Mouse (Mus musculus): ENCODE data around the gene Lysmd3. TPM values are rescaled to one million over a fixed set of nuclear protein-coding genes. Genes with fewer than 3 reads are reported as not detected.
A peak's percentile ranks its signal among the peaks of the same experiment; 100 is the strongest.

The Lysmd3 gene
- total RNA-seq, 4 experiments from 2014 or later, result 8.2 to 14.3 (median 11.2) TPM

DNA sequence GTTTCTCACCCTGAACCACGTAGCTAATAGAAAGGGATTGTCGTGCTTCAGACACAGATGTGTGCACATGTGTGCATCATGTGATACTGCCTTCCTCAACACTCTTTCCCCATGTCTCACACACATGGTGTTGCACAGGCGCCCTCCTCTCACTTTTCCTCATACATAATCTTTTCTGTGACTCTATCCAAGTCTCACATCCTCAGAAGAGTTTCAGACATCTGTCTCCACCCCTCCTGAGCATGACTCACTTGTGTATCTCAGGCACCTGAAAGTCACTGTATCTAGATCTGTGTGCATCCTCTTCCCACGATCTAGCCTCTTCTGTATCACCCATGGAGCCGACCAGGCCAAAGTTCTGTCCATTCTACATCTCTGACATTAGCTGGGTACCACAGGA lies 10.2 kb downstream of the Lysmd3 start:
- no peak for DNase-seq (ENCODE audit: low spot score in 2 of 2)

DNA sequence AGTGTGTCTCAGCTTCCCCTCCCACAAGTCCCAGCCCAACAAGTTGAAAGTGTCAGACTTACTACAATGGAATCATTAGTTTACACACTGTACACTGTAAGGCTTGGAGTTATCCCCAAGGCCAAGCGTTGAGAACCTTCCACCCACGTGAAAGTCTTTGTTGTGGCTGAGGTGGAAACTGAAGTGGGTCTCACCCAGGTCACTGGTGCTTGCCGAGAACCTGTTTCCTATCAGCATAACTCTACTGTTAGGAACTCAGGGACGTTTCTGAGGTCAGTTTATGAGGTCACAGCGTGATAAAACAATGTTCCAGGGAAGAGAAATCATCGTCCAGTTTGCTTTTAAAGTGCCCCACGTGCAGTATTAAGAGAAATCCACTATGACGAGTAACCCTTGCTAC lies 17.9 kb downstream of the Lysmd3 start:
- DNase-seq (ENCODE audit: low spot score in 2 of 2), result no peak

DNA sequence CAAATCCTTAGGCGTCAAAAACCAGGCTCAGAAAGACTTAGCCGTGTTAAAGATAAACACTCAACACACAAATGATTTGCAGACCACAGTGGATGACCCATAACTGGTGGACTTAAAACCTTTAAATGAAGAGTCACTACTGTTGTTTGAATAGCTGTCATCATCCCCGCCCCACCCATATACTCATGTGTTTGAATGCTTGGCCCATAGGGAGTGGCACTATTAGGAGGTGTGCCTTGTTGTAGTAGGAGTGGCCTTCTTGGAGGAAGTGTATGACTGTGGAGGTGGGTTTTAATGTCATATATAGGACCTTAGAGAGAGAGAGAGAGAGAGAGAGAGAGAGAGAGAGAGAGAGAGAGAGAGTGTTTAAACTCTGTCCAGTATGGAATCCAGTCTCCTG lies 25.6 kb downstream of the Lysmd3 start:
- no peak for DNase-seq (ENCODE audit: low spot score in 2 of 2)

DNA sequence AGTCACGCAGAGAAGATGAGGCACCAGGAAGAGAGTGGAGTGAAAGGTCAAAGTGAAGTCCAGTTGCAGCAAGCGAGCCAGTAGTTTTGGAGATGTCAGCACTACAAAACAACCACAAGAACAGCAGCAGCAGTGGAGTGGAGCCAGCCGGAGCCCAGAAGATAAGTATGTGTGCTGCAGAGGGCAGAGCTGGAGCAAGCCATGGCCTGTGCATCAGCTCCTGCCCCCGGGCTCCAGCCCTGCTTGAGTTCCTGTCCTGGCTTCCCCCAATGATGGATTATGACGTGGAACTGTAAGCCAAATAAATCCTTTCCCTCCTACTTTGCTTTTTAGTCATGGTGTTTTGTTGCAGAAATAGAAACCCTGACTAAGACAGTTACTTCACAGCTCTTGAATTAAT lies 26.8 kb downstream of the Lysmd3 start:
- no peak for DNase-seq (ENCODE audit: low spot score in 2 of 2)

DNA sequence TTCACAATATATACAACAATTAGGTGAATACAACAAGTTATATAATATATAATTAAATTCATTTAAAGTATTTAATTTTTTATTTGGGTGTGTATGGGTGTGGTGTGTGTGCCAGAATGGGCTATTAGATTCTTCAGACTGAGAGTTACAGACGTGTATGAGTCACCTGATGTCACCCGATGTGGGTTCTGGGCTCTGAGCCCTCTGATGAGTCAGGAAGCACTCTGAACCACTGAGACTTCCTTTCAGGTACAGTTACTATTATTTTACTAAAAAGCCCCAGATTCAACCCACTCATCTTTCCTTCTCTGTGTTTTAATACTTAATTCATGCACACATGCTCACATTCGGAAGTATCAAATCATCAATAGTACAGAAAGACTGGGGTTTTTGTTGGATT lies 27.4 kb downstream of the Lysmd3 start:
- no peak for DNase-seq (ENCODE audit: low spot score in 2 of 2)

DNA sequence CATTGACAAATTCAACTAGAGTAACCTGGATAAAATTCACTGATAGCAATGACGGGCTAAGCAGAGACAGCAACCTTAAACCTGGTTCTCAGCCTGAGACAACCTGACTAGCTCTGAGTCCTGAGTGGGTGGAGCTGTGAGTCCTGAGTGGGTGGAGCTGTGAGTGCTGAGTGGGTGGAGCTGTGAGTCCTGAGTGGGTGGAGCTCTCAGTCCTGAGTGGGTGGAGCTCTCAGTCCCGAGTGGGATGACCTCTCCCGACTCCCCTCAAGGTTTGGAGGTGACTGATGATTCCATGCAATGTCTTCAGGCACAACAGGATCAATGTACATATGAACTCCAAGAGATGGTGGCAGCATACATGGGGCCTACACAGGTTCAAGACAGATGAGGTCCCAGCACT lies 32.1 kb downstream of the Lysmd3 start:
- no peak for DNase-seq (ENCODE audit: low spot score in 2 of 2)

DNA sequence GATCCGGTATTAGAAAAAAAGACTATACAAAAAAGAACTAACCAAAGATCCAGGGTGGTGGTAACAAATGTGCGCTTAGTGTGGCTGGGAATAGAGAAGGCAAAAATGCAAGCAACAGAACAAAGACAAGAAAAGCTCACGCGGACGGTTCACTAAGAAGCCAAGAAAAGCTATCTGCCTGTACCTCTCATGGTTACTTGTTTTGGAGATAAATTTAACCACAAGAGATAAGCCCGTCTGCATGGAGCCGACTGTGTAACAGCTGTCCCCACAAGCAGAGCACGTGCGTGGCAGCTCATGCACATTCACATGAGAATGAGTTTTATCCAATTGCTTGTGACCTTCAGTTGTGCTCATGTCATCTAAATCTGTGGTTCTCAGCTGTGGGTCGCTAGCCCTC lies 33.0 kb downstream of the Lysmd3 start:
- no peak for DNase-seq (ENCODE audit: low spot score in 2 of 2)

DNA sequence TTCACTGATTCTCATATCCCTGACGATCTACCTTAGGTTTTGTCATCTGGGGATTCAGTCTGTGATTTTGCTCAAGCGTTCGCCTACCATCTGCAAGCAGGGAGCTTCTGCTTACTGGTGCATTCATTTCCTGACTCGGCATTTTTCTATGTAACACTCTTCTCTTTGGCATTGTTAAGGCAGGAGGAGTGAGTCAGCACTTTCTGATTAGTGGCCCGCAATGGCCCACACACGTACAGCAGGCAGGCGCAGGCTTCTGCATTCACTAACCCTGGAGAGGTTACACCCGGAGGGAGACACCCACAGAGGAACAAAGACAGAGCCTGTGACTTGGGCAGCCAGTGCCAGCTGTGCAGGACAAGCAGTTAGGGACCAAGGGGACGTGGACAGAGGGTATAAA lies 34.1 kb downstream of the Lysmd3 start:
- DNase-seq (ENCODE audit: low spot score in 2 of 2), result peak in 1 of 2 experiments; percentile 22

DNA sequence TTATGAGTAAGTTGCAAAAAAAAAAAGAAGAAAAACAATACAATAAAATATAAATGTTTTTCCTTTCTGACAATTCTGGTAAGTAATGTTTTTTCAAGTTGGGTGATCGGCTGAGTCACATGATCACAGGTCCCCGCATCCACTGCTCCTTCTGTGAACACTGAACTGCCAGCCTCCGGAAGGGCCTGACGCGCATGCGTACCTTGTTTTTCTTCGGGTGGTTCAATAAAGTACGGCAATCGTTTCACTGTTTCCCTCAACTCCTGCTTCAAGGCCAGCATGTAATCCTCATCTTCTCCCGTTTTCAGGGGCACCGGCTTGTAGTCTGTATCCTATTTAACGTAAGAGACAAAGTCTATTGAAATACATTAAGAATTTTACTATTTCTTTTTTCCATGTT lies 37.0 kb downstream of the Lysmd3 start:
- no peak for DNase-seq (ENCODE audit: low spot score in 2 of 2)

DNA sequence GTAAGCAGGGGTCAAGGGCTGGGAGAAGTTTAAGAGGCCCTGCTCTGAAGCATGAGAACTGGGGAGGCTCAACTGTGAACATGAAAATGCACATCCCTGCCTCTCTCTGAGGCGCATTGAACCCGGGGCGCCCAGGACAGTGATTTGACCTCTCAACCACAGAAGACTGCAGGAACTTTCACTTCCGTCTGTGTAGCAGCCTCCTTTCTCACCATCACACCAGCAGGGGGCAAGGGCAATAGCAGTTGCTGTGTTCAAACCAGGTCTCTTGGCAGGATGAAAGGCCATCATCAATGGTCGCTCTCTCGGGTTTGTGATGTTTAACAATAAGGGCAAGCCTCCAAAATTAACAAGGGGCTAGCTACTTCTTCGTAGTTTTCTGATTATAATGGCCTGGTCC lies 45.7 kb downstream of the Lysmd3 start:
- no peak for DNase-seq (ENCODE audit: low spot score in 2 of 2)

DNA sequence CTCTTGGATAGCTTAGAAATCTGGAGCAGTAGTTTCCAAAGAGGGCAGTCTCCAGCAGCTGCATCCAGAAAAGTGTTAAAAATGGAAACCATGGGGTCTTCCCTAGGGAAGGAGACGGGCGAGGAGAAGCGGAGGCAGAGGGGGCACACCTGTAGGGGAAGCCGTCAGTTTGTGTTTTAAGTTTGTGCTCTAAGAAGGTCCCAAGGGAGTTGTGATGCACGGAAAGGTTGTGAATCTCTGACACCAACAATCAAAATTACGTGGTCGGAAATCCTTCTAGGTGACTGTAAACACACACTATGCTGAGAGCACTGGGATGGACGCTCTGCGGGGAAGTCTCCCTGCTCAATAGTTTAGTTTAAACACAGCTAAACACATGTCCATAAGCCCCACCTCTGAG lies 46.2 kb downstream of the Lysmd3 start:
- DNase-seq (ENCODE audit: low spot score in 2 of 2), result no peak

DNA sequence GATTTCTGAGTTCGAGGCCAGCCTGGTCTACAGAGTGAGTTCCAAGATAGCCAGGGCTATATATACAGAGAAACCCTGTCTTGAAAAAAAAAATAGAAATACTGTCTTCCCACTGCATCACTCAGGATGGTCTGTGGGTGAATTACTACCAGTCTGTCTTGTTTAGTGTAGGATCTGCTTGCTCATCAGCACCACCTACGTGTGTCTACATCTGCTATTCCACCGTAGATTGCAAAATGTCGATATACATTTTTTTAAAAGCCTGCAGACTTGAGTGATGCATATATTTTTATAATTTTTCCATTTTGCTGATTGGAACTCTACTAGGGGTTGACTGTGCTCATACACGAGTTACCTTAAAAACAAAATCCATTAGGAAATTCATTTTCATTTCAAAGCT lies 48.8 kb downstream of the Lysmd3 start:
- DNase-seq (ENCODE audit: low spot score in 2 of 2), result no peak

DNA sequence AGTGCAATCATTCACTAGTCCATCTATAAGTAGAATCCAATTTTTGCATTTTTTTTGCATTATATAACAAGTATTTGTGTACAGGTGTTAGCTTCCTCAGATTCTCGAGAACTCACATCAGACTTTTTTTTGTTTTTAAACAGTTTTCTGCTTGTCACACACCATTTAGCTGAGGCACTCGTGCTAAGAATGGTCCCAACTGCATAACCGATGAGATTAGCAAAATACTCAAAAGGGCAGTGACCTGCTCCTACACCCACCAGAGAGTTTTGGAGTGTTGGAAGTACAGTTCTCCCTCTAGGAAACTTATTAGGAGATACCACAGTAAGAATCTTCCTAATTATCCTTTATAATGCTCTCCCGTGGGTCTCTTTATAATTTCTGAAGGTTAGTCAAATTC lies 52.3 kb downstream of the Lysmd3 start:
- no peak for DNase-seq (ENCODE audit: low spot score in 2 of 2)

DNA sequence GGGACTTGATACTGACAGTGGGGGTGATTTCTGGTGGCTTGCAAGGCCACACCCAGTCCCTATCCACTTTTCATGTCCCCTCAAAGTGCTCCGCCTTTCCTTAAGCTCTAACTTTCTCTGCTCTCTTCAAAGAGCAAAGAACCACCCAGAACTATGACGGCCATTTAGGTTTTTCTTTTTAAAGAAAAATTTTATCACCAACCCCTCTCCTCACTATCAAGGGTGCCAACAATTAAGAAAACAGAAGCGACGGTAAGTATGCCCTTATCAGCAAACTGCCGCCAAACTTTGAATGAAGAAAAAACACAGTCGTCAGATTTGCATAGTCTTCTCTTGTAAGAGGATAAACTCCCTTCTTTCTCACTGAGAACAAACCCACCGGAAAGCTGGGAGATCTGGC lies 52.8 kb downstream of the Lysmd3 start:
- no peak for DNase-seq (ENCODE audit: low spot score in 2 of 2)

DNA sequence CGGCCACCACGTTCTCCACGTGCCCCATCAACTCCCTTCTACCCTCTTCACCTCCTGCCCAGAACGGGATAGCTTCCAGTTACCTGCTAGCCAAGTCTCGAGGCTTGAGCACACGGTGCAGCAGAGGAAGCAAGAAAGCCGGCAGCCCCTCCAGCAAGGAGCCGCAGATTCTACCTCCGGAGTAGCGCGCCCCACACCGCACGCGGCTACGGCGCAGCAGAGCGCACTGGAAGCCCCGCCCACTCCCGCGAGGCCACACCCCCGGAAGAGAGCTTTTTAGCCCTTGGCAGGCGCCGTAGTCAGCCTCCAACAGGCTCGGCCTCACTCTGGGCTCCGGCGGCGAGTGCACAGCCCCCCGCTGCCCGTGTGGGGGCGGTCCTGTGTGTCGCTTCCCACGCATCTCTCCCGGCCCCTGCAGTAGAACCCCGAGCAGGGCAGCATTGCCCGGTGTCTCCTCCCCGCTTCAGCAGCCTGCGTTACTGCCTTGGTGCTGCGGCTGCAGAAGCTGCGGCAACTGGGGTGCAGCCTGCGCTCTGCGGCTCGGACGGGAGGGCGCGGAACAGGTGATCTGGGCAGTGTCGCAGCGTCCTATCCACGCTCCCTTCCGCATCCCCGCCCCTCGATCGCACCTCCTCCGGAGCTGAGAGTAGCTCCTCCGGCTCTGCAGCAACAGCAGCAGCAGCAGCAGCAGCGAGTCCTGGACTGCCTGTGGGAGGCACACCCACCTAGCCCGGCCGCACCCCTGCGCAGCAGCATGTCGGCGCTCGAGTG lies 53.5 kb downstream of the Lysmd3 start, which contains the start of the genes Polr3g and Mblac2:
Gene Polr3g, minus strand, starts transcription at position 239 of the 771 bp plus-strand sequence.
Gene Mblac2, plus strand, starts transcription at position 567 of the 771 bp plus-strand sequence.
- peak; percentile 93 to 94 for DNase-seq (ENCODE audit: low spot score in 2 of 2)

DNA sequence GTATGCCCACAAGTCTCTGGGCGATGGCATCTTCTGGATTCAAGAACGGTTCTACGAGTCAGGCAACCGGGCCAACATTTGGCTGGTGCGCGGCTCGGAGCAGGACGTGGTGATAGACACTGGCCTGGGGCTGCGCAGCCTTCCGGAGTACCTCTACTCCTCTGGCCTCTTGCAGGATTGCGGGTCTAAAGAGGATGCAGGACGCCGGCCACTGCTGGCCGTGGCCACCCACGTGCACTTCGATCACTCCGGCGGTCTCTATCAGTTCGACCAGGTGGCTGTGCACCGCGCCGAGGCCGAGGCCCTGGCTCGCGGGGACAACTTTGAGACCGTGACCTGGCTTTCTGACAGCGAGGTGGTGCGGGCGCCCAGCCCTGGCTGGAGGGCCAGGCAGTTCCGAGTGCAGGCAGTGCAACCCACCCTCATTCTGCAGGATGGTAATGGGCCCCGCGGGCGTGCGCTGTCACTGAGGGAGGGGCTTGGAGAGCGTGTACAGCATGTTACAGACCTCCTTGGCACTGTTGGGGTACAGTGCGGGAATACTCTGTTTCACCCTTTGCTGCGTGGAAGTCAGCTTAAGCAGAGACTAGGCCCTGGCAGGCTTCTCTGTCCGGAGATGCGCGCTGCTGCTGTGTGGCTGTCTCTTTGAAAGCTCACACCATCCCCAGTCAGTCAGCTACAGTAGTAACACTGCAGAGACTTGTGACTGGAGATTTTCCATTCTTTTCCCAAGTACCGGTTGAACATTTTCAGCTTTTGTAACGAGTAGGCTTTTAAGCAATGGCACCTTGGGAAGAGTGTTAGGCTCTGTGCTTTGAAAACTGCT lies 54.3 kb downstream of the Lysmd3 start:
- DNase-seq (ENCODE audit: low spot score in 2 of 2), result peak; percentile 22 to 36

DNA sequence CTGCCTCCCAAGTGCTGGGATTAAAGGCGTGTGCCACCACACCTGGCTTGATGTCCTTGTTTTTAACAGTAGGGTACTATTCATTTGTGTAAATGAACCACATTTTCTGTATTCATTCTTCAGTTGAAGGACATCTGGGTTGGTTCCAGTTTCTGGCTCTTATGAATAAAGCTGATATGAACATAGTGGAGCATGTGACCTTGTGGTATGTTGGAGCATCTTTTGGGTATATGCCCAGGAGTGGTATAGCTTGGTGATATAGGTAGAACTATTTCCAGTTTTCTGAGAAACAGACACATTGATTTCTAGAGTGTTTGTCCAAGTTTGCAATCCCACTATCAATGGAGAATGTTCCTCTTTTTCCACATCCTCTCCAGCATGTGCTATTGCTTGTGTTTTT lies 56.4 kb downstream of the Lysmd3 start:
- DNase-seq (ENCODE audit: low spot score in 2 of 2), result no peak

Other genes with a start within 250 kb of the Lysmd3 start
- gene Adgrv1, start 24.5 kb upstream of the Lysmd3 start, total RNA-seq (2022), result 1 to 10 TPM; 2.0 to 2.3 (median 2.2) TPM
- gene Polr3g, start 53.4 kb downstream of the Lysmd3 start, total RNA-seq (2022), result 1 to 10 TPM; 3.2 to 6.2 (median 5.1) TPM
- 10 to 100 TPM; 19.8 to 21.8 (median 21.3) TPM for gene Mblac2, start 53.7 kb downstream of the Lysmd3 start, total RNA-seq (2022)
- gene Cetn3, start 125.4 kb downstream of the Lysmd3 start, total RNA-seq (2022), result 100 to 1,000 TPM; 117 to 141 (median 130) TPM